In the genomic region with DNA sequence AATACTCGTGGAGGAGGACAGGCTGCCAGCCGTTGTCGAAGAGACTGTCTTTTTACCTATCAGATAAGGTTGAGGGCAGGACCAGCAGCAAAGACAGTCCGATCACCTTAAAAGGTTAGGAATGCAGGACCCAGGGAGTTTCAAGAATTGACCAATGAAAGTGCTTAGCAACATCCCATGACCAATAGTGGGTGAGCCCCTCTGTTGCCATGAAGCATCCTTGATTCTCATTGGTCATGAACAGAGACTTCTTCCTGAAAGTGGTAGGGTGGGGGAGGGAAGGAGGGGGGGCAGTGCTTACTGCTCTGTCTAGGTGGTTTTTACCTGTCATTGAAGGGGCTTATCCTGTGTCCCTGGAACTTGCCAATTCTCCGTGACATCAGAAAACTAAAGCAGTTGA, we compare ENCODE assay signal across 10 mouse cellular contexts.
A peak's percentile ranks its signal among the peaks of the same experiment; 100 is the strongest.
DNase-seq lines count a peak whose midpoint lies in the region; ATAC-seq and TF ChIP-seq lines count a peak whose summit lies in the region.
"Had no signal": no experiment of that assay in that cellular context is flagged by ENCODE, and none has a peak within 500 bp of the region (broad histone marks: within the 10 kb centered on the region; RNA-seq: fewer than 3 reads in every experiment).

No protein-coding gene starts in this region.

- no peaks in the 10 kb centered on the region for H3K27me3 ChIP-seq in heart, embryonic 11.5 days (ENCODE audit: control insufficient read depth, insufficient read depth, low read length)
- H3K27me3 ChIP-seq in limb, embryonic 10.5 days (ENCODE audit: low read depth, poor library complexity, severe bottlenecking) = peaks cover 98% of the 10 kb centered on the region

- H3K9me3 ChIP-seq in heart, embryonic 11.5 days (replicated peaks; ENCODE audit: control insufficient read depth, low read length) = no peaks in the 10 kb centered on the region
- H3K9me3 ChIP-seq in limb, embryonic 10.5 days (replicated peaks) = no peaks in the 10 kb centered on the region

- DNase-seq in heart, adult 8-10 months (ENCODE audit: low spot score) = no peak
- peak; percentile 15 for DNase-seq in thymus, postnatal 0 days (ENCODE audit: low spot score)
- no peak for DNase-seq in thymus, postnatal 25 days
- DNase-seq in limb, embryonic 10.5 days (ENCODE audit: low spot score) = peak; percentile 32
- DNase-seq in layer of hippocampus, adult 8-10 months (ENCODE audit: low spot score in 2 of 2) = no peak
- no peak for DNase-seq in gastrocnemius, adult 2 months
- no peak for DNase-seq in urinary bladder, postnatal 10 days (ENCODE audit: low spot score)
- DNase-seq: cerebellum, postnatal 25 days; layer of hippocampus, postnatal 36 days had no signal

- H3K4me3 ChIP-seq in heart, embryonic 11.5 days (ENCODE audit: low read depth, low read length) = no peak overlapping the region
- H3K4me3 ChIP-seq in limb, embryonic 10.5 days = 0 out of 2 replicates have a peak overlapping the region, but pooled peaks have one; percentile 6
- H3K4me3 ChIP-seq in gastrocnemius, adult 2 months = no peak overlapping the region

- ATAC-seq in heart, embryonic 11.5 days (replicated peaks; ENCODE audit: insufficient number of reproducible peaks, low FRiP score, low TSS enrichment) = peak; percentile 74

- no peak for TF ChIP-seq CTCF in gastrocnemius, adult 2 months (IDR thresholded peaks at IDR 0.05)

- peak overlapping the region; percentile 27; the same call in 1 of the 2 replicates for H3K4me2 ChIP-seq in heart, embryonic 11.5 days

- H3K9ac ChIP-seq in heart, embryonic 11.5 days (ENCODE audit: low read depth, low read length) = no peak overlapping the region

- 38% methylated on average over 5 of the region's 5 CpGs for WGBS in heart, embryonic 11.5 days (ENCODE audit: insufficient replicate concordance)
- 34% methylated on average over 5 of the region's 5 CpGs for WGBS in limb, embryonic 10.5 days

- intact Hi-C loops in gastrocnemius, adult 2 months (cut with DNase I) = no loop called here

- no peaks in the 10 kb centered on the region for H3K36me3 ChIP-seq in heart, embryonic 11.5 days (ENCODE audit: control insufficient read depth, insufficient read depth, low read length)
- H3K36me3 ChIP-seq in limb, embryonic 10.5 days = no peaks in the 10 kb centered on the region

- peaks cover 10% of the 10 kb centered on the region; the same call in 1 of the 2 replicates for H3K4me1 ChIP-seq in heart, embryonic 11.5 days (ENCODE audit: control insufficient read depth, insufficient read depth, low read length)
- peaks cover 31% of the 10 kb centered on the region for H3K4me1 ChIP-seq in limb, embryonic 10.5 days

- H3K27ac ChIP-seq in heart, embryonic 11.5 days (ENCODE audit: low read depth, low read length) = peak overlapping the region; percentile 79
- peak overlapping the region; percentile 77 for H3K27ac ChIP-seq in limb, embryonic 10.5 days
- no peak overlapping the region for H3K27ac ChIP-seq in gastrocnemius, adult 2 months

Comparison
In these comparisons a context has a peak if more than half of its experiments do, and no peak if none do; other contexts are left out.
1. DNase-seq: peak in thymus, postnatal 0 days (single experiment) and limb, embryonic 10.5 days (single experiment); none in heart, adult 8-10 months (single experiment), thymus, postnatal 25 days (single experiment), layer of hippocampus, adult 8-10 months (0 of 2), gastrocnemius, adult 2 months (single experiment) and urinary bladder, postnatal 10 days (single experiment).